Mouse (Mus musculus): ENCODE results near the gene Olfr455.

DNA sequence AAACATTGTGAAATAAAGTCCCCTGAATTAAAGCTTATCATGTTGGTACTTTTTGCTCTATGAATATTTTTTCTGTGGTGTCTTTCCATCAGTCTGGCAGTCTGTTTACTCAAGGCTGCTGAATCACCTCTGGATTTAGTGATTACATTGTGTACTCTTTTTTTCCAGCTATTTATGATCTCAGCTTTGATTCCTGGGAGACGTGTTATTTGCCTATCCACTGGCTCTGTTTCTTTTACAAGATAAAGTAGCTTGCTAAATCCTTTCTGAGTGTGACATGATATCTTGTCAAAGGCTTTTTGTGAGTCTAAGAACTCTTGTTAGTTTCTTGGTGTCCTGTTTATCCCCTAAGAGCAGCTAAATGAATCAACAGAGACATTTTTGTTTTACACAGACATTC lies 2.5 kb downstream of the Olfr455 start:
- TF ChIP-seq GATA1 (IDR thresholded peaks at IDR 0.05; ENCODE audit: low read depth, low read length), result no peak
- no peak for TF ChIP-seq CHD2 (IDR thresholded peaks at IDR 0.05; ENCODE audit: low read length)
- no peak for TF ChIP-seq POLR2A (IDR thresholded peaks at IDR 0.05; ENCODE audit: control insufficient read depth in 1 of 2, insufficient read depth in 1 of 2, low read depth in 1 of 2, low read length in 2 of 2, poor library complexity in 1 of 2)
- no peak for TF ChIP-seq CTCF (IDR thresholded peaks at IDR 0.05 in 2 of 3, conservative IDR thresholded peaks at IDR 0.05 in 1 of 3; ENCODE audit: control insufficient read depth in 1 of 3, insufficient read depth in 1 of 3, low read depth in 2 of 3, low read length in 3 of 3, poor library complexity in 1 of 3, severe bottlenecking in 1 of 3)
- no peak for TF ChIP-seq USF1 (IDR thresholded peaks at IDR 0.05; ENCODE audit: low read depth, low read length)
- no peak for TF ChIP-seq MEF2A (IDR thresholded peaks at IDR 0.05; ENCODE audit: extremely low read depth, insufficient replicate concordance, low read depth, low read length, poor library complexity, severe bottlenecking)
- TF ChIP-seq RAD21 (IDR thresholded peaks at IDR 0.05; ENCODE audit: low read depth, low read length), result no peak

All from MEL (cell line).